Mouse (Mus musculus): ENCODE results near the gene Col9a2.
A peak's percentile ranks its signal among the peaks of the same experiment; 100 is the strongest.
"Not testable (repeated sequence)": the region's sequence is repeated elsewhere in the genome, so short reads cannot be mapped to it uniquely, and the experiment has no call there.

The Col9a2 gene

GRCm38 (mm10) chr4:121023464-121023863 is 15.7 kb upstream of the Col9a2 start:
- DNase-seq, result no peak

GRCm38 (mm10) chr4:121023941-121024340 is 15.2 kb upstream of the Col9a2 start:
- DNase-seq, result peak; percentile 65

DNA sequence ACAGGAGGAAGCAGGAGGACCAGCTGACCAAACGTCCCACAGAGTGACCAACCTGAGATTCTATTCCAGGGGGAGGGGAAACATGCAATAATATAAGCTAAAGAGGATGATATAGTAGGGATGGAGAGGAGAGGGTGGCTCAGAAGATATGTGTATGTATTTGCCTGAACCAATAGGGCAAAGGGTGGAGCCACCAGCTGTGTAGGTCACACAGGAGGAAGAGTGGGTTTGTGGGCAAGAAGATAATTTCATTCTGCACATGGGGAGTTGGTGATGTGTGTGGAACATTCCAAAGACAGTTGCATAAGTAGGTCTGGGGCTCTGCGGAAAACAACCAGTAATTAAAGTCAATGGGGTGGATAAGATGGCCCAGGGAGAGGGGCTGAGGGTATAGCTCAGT is 13.5 kb upstream of the Col9a2 start:
- DNase-seq, result no peak

GRCm38 (mm10) chr4:121028146-121028545 is 11.0 kb upstream of the Col9a2 start:
- no peak for DNase-seq

DNA sequence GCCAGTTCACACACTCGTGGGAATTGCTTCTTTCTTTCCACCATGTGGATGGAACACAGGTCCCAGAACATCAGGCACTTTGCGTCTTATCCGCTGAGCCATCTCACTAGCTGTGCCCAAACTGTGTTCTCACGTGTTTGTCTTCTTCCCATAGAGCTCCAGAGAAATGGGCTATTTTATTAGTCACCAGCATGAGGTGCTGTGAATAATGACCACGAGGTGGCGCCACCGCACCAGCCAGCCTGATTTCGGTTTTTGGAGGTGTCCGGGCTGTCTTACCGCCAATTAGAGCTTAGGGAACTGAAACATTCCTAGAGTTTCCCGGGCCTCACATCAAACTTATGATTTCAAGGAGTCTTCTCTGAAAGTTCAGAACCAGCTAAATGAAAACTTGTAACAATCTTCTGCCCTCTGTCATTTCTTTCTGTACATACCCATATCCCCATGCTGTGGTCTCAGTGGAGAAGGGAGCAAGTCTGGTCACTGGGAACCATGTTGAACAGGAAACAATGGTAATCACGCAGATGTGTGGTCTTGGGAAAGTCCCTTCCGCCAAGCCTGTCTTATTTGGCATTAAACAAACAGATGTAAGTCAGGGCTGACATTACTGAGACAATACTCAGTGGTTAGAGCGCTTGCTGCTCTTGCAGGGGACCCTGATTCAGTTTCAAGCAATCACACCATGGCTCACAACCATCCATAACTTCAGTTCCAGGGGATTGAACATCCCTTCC is 10.4 kb upstream of the Col9a2 start:
- peak; percentile 38 for DNase-seq

DNA sequence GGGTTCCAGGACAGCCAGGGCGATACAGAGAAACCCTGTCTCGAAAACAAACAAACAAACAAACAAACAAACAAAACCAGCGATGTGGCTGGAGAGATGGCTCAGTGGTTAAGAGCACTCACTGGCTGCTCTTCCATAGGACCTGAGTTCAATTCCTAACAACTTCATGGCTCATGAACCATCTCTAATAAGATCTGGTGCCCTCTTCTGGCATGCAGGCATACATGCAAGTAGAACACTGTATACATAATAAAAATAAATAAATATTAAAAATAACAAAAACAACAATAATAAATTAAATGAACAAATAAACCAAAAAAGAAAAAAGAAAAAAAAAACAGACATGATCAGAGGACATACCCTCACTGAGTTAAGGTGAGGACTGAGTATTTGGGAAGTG is 9.6 kb upstream of the Col9a2 start:
- no peak for DNase-seq

DNA sequence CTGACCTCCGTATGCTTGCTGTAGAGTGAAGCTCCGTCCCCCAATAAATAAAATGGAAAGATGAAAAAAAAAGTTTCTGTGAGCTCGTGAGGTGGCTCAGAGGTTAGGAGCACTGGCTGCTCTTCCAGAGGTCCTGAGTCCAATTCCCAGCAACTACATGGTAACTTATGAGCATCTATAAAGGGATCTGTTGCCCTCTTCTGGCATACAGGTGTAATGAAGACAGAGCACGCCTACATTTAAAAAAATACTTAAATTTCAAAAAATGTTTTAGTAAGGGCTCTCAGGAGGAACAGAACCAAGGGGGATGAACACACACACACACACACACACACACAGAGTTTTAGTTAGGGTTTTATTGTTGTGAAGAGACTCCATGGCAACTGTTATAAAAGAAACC is 7.7 kb upstream of the Col9a2 start:
- no peak for DNase-seq

DNA sequence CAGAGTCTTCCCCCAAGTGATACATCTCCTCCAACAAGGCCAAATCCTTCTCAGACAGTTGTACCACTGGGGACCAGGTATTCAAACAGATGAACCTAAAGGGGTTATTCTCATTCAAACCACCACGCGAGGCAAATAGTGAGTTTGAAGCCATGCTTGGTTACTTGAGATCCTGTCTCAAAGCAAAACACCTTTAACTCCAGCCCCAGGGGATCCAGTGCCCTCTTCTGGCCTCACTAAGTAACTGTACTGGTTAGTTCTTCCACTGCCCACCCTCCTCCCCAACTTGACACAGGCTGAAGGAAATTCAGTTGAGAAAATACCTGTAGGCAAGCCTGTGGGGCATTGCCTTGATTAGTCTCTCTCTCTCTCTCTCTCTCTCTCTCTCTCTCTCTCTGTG is 6.2 kb upstream of the Col9a2 start:
- DNase-seq, result no peak

GRCm38 (mm10) chr4:121040323-121040722 is 1.1 kb downstream of the Col9a2 start:
- DNase-seq, result no peak

GRCm38 (mm10) chr4:121040897-121041671 is 1.9 kb downstream of the Col9a2 start:
- DNase-seq, result no peak

DNA sequence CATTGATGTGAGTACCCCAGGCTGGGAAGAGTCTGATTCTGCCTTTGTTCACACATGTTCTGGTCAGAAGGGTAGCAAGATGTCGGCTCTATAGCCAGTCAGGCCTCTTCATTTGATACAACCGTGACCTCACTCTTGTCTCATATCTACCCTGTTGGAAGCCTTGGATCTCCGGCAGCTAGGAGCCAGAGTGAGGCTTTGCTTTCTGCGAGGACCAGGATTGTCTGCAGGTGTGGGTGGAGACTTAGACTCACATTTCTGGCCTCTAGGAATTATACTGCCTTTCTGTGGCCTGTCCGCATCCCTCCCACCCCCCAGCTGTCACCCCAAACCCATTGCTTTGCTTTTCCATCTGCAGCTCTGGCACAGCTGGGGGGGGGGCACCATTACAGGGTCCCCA is 3.3 kb downstream of the Col9a2 start:
- DNase-seq, result no peak

DNA sequence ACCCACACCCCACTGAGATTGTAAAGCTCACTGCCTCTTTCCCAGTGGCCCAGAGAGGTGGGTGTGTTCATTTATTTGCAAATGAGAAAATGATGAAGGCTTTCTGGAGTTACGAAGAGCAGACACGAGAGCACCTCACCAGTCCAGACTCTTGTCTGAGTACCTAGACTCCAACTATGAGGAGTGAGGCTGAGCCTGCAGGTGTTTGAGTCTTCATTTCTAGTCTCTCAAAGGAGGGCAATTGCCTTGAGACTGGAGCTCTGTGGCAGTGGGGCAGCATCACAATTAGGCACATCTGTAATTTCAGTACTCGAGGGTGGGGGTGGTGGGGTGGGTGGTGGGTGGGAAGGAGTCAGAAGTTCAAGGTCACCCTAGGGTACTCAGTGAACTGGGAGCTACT is 3.8 kb downstream of the Col9a2 start:
- no peak for DNase-seq

DNA sequence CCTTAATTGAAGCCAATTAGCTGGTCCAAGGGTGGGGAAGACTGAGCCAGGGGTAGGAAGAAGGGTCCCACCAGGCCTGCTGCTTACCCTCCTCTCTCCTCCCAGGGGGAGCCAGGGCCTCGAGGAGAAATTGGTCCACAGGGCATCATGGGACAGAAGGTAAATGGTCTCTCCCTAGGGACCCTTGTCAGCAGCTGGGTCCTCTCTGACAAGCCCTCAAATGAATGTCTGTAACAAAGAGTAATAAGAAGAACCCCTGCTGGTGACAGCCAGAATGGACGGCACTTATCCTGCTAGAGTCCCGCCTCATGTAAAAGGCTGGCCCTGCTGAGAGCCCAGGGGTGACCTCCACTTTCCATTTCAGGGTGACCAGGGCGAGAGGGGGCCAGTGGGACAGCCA is 12.7 kb downstream of the Col9a2 start:
- no peak for DNase-seq

DNA sequence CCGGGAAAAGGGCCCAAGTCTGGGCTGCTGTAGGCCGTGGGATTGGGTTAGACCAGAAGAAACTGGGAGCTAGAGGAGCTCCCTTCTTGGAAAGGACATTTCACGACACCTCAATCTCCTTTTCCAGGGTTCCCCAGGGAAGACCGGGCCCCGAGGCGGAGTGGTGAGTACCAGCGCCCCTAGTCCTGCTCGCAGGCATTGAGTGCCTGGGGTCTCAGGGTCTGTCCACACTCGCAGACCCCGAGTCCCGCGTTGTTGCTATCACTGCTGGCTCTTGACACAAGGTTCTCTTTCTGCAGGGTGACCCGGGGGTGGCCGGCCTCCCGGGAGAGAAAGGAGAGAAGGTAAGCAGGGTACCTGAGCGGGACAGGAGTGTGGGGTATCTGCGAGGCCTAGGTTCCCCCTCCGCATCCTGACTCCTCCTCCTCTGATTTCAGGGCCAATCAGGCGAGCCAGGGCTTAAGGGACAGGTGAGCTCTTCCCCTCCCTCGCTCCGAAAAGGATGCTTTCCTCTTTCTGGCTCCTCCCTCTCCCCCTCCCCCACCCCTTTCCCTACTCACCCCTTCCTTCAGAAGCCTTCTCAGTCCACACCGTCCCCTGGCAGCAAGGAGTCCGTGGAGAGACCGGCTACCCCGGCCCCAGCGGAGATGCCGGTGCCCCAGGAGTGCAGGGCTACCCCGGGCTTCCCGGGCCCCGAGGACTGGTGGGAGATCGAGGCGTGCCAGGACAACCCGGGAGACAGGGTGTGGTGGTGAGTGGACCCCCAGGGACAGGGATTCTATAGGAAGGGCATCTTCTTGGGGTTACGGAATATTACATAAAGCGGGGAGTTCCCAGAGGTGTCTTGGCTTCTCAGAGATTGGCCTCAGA is 13.5 kb downstream of the Col9a2 start:
- DNase-seq, result no peak

- DNase-seq, result no peak
Observed at GRCm38 (mm10) chr4:121056342-121056741, 17.2 kb downstream of the Col9a2 start.

GRCm38 (mm10) chr4:121057032-121057431 is 17.8 kb downstream of the Col9a2 start:
- DNase-seq, result no peak

GRCm38 (mm10) chr4:121059218-121059617 is 20.0 kb downstream of the Col9a2 start:
- not testable (repeated sequence) for DNase-seq

DNA sequence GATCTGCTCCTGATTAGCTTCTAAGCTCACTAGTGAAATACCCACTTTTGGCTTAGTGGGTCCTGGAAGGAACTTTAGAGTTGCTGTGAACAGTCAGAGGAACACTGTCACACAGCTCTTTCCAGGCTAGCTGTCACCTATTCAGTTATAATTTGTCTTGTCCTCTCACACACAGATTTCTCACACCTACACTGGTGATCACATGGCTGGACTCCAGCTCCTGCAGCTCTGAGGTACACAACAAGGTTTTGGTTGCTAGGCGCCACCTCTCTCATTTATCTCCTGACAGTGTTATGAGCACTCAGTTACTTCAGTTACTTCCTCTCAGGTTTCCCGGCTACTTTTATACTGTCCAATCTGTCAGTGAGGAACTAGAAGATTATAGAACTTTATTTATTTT is 26.2 kb downstream of the Col9a2 start:
- no peak for DNase-seq

- no peak for DNase-seq
Observed at GRCm38 (mm10) chr4:121074250-121074649, 35.1 kb downstream of the Col9a2 start.

GRCm38 (mm10) chr4:121077915-121078646 is 38.9 kb downstream of the Col9a2 start:
- peak; percentile 41 for DNase-seq

DNA sequence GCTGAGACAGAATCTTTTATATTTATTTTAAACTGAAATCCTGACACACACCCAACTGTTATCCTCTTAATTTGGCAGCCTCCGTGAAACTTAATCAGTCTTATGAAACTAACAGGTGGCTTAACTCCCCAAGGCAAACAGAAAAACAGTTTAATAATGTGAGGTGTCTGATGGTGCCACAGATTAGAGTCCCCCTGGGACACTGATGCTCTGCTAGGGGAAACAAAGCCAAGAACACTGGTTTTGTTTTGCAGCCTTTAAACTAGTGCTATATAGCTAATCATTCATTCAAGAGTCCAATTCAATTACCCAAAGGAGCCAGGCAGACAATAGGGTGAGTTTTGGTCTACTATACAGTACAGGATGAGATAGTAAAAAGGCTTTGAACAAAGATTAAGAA is 41.2 kb downstream of the Col9a2 start:
- no peak for DNase-seq

- no peak for DNase-seq
Observed at GRCm38 (mm10) chr4:121084506-121084905, 45.3 kb downstream of the Col9a2 start.

- DNase-seq, result no peak
Observed at GRCm38 (mm10) chr4:121088696-121089095, 49.5 kb downstream of the Col9a2 start.
